Mouse (Mus musculus) embryonic facial prominence, embryonic 11.5 days (tissue): ENCODE results near the gene Polr3b. TPM values are rescaled to one million over a fixed set of nuclear protein-coding genes. Genes with fewer than 3 reads are reported as not detected.

Experiments used
- ATAC-seq: fragments of 200-750 bp; cut with Nextera tagmentation; replicated peaks from 2 replicates; pipeline ENCODE4 v1.8.0; 2017; ENCODE audit warnings: low read depth; ENCODE audit not compliant: insufficient number of reproducible peaks, low FRiP score, low TSS enrichment
- DNase-seq: peaks from one replicate; pipeline ENCODE4 v3.0.0-alpha.2; 2015; ENCODE audit warnings: low spot score
- H3K27ac ChIP-seq: fragments of 300-500 bp; sonication (generic); replicated peaks from 2 replicates; pipeline ENCODE4 v1.5.1; 2014; ENCODE audit warnings: mild to moderate bottlenecking, low read depth, low read length, control low read depth
- H3K27me3 ChIP-seq: fragments of 300-500 bp; sonication (generic); 2 replicates; pipeline ENCODE4 v1.6.1; 2014; ENCODE audit warnings: mild to moderate bottlenecking, low read length, moderate library complexity, mixed read lengths; ENCODE audit not compliant: control insufficient read depth, insufficient read depth
- H3K36me3 ChIP-seq: fragments of 300-500 bp; sonication (generic); replicated peaks from 2 replicates; pipeline ENCODE4 v1.6.1; 2014; ENCODE audit warnings: low read depth, mild to moderate bottlenecking, low read length, moderate library complexity, mixed read lengths; ENCODE audit not compliant: control insufficient read depth, insufficient read depth
- H3K4me1 ChIP-seq: fragments of 300-500 bp; sonication (generic); 2 replicates; pipeline ENCODE4 v1.6.1; 2014; ENCODE audit warnings: low read length, mixed read lengths; ENCODE audit not compliant: control insufficient read depth, insufficient read depth
- H3K4me2 ChIP-seq: fragments of 300-500 bp; sonication (generic); 2 replicates; pipeline ENCODE4 v1.6.1; 2014; ENCODE audit warnings: low read depth, mild to moderate bottlenecking, control low read depth, low read length, moderate library complexity
- H3K4me3 ChIP-seq: fragments of 300-500 bp; sonication (generic); 2 replicates; pipeline ENCODE4 v1.5.1; 2014; ENCODE audit warnings: low read depth, low read length, control low read depth
- H3K9ac ChIP-seq: fragments of 300-500 bp; sonication (generic); replicated peaks from 2 replicates; pipeline ENCODE4 v1.6.1; 2014; ENCODE audit warnings: mild to moderate bottlenecking, control low read depth, low read length
- H3K9me3 ChIP-seq: fragments of 300-500 bp; sonication (generic); replicated peaks from 2 replicates; pipeline ENCODE4 v1.6.1; 2016; ENCODE audit warnings: mild to moderate bottlenecking, low read length, inconsistent platforms, mixed read lengths; ENCODE audit not compliant: control insufficient read depth
- WGBS: fragments of 180-500 bp; shearing (Covaris S2); extraction: QIAGEN DNeasy Blood & Tissue Kit; methylation state at CpG from one replicate; pipeline ENCODE4 v1.1.7; 2014; 5-methylcytosine and 5-hydroxymethylcytosine counted together
- polyA plus RNA-seq: library from polyadenylated mRNA; unstranded; fragments of >200 nt; fragmentation: Nextera tagmentation; extraction: Ambion mirVana; gene quantifications from 2 replicates; pipeline ENCODE4 v1.2.1, GENCODE M21; 2014

The Polr3b gene
- polyA plus RNA-seq, 1 experiment from 2014 or later = 19.6 TPM

DNA sequence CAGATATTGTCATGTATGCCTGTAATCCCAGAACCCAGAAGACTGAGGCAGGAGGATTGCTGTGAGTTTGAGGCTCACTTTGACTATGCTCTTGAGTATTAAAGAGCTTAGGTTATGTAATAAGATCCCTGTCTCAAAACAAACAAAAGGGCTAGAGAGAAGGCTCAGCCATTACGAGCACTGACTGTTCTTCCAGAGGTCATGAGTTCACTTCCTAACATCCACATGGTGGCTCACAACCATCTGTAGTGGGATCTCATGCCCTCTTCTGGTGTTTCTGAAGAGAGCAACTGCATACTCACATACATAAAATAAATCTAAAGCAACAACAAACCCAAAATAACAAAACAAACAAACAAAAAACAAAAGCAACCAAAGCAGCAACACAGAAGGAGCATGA lies 23.9 kb upstream of the Polr3b start:
- 10% methylated on average over 1 of the region's 1 CpGs for WGBS

GRCm38 (mm10) chr10:84600136-84600535 lies 22.0 kb upstream of the Polr3b start:
- H3K27me3 ChIP-seq = no peaks in the 10 kb centered on the region
- H3K9ac ChIP-seq = no peak overlapping the region
- H3K4me2 ChIP-seq = no peak overlapping the region
- H3K4me3 ChIP-seq = no peak overlapping the region
- no peaks in the 10 kb centered on the region for H3K9me3 ChIP-seq
- ATAC-seq (no peak), DNase-seq (no peak)
- no peak overlapping the region for H3K27ac ChIP-seq
- H3K36me3 ChIP-seq = no peaks in the 10 kb centered on the region
- 86% methylated on average over 6 of the region's 6 CpGs for WGBS
- no peaks in the 10 kb centered on the region for H3K4me1 ChIP-seq

More for the DNA sequence above, 23.9 kb upstream of the Polr3b start:
- Histone ChIP-seq H3K4me1 (no peaks in the 10 kb centered on the region), H3K36me3 (no peaks in the 10 kb centered on the region), H3K9ac (no peak overlapping the region), H3K4me2 (no peak overlapping the region), H3K27me3 (no peaks in the 10 kb centered on the region), H3K9me3 (no peaks in the 10 kb centered on the region), H3K27ac (no peak overlapping the region), H3K4me3 (no peak overlapping the region)
- no peak for ATAC-seq
- DNase-seq = peak; percentile 3

- Histone ChIP-seq H3K4me2 (no peak overlapping the region), H3K9me3 (no peaks in the 10 kb centered on the region), H3K27me3 (no peaks in the 10 kb centered on the region), H3K4me3 (no peak overlapping the region), H3K9ac (no peak overlapping the region), H3K4me1 (no peaks in the 10 kb centered on the region), H3K27ac (no peak overlapping the region), H3K36me3 (no peaks in the 10 kb centered on the region)
- ATAC-seq (no peak), DNase-seq (no peak)
- WGBS = 64% methylated on average over 1 of the region's 1 CpGs
Observed at GRCm38 (mm10) chr10:84604335-84604734, 17.8 kb upstream of the Polr3b start.

GRCm38 (mm10) chr10:84608361-84608760 lies 13.7 kb upstream of the Polr3b start:
- Histone ChIP-seq H3K9me3 (no peaks in the 10 kb centered on the region), H3K27ac (no peak overlapping the region), H3K4me2 (no peak overlapping the region), H3K4me1 (no peaks in the 10 kb centered on the region), H3K36me3 (no peaks in the 10 kb centered on the region), H3K27me3 (no peaks in the 10 kb centered on the region), H3K4me3 (no peak overlapping the region), H3K9ac (no peak overlapping the region)
- 82% methylated on average over 3 of the region's 3 CpGs for WGBS
- no peak for ATAC-seq
- no peak for DNase-seq

DNA sequence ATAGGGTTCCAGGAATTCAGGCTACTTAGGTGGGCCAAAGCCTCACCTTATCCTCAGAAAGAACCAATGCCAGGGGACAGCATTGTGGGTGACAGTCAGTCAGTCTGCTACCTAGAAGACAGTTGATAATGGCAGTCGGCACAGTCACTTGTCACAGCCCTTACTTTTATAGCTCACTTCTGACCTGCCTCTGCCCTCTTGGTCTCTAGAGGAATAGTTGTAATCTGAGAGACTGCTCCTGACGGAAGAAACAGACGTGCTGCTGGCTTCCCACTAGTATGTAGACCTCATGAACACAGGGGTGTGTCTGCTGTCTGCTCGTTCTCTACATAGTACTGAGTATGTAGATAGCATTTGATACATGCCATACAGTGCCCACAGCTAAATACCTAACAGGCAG lies 11.8 kb upstream of the Polr3b start:
- 32% methylated on average over 4 of the region's 4 CpGs for WGBS
- Histone ChIP-seq H3K27me3 (no peaks in the 10 kb centered on the region), H3K4me1 (no peaks in the 10 kb centered on the region), H3K4me3 (no peak overlapping the region), H3K36me3 (no peaks in the 10 kb centered on the region), H3K9ac (0 out of 2 replicates have a peak overlapping the region, but pooled peaks have one; percentile 9), H3K27ac (0 out of 2 replicates have a peak overlapping the region, but pooled peaks have one; percentile 3), H3K4me2 (no peak overlapping the region), H3K9me3 (no peaks in the 10 kb centered on the region)
- no peak for ATAC-seq
- DNase-seq = peak; percentile 1

- Histone ChIP-seq H3K4me2 (no peak overlapping the region), H3K4me3 (no peak overlapping the region), H3K27me3 (no peaks in the 10 kb centered on the region), H3K4me1 (no peaks in the 10 kb centered on the region), H3K9ac (no peak overlapping the region), H3K27ac (0 out of 2 replicates have a peak overlapping the region, but pooled peaks have one; percentile 3), H3K9me3 (no peaks in the 10 kb centered on the region), H3K36me3 (no peaks in the 10 kb centered on the region)
- no peak for DNase-seq
- WGBS = 66% methylated on average over 3 of the region's 3 CpGs
- ATAC-seq = no peak
Observed at GRCm38 (mm10) chr10:84610783-84611182, 11.3 kb upstream of the Polr3b start.

- ATAC-seq (no peak), DNase-seq (no peak)
- H3K4me2 ChIP-seq = no peak overlapping the region
- H3K36me3 ChIP-seq = no peaks in the 10 kb centered on the region
- WGBS = 60% methylated on average over 3 of the region's 3 CpGs
- H3K27me3 ChIP-seq = no peaks in the 10 kb centered on the region
- no peak overlapping the region for H3K9ac ChIP-seq
- no peaks in the 10 kb centered on the region for H3K9me3 ChIP-seq
- no peak overlapping the region for H3K27ac ChIP-seq
- no peaks in the 10 kb centered on the region for H3K4me1 ChIP-seq
- H3K4me3 ChIP-seq = no peak overlapping the region
Observed at GRCm38 (mm10) chr10:84611664-84612063, 10.4 kb upstream of the Polr3b start.

GRCm38 (mm10) chr10:84612281-84612680 lies 9.8 kb upstream of the Polr3b start:
- DNase-seq = no peak
- ATAC-seq = no peak
- no peaks in the 10 kb centered on the region for H3K4me1 ChIP-seq
- H3K9me3 ChIP-seq = no peaks in the 10 kb centered on the region
- 76% methylated on average over 2 of the region's 2 CpGs for WGBS
- no peak overlapping the region for H3K4me3 ChIP-seq
- H3K36me3 ChIP-seq = no peaks in the 10 kb centered on the region
- H3K27ac ChIP-seq = no peak overlapping the region
- no peaks in the 10 kb centered on the region for H3K27me3 ChIP-seq
- no peak overlapping the region for H3K4me2 ChIP-seq
- H3K9ac ChIP-seq = no peak overlapping the region
